Mouse (Mus musculus) bone marrow, adult 2 months (tissue): ENCODE results near the gene Dolpp1. TPM values are rescaled to one million over a fixed set of nuclear protein-coding genes. Genes with fewer than 3 reads are reported as not detected.

ENCODE experiments used
- H3K27ac ChIP-seq: fragments of 200-500 bp; 2 replicates; pipeline ENCODE4 v1.5.1; 2012; ENCODE audit warnings: low read depth, mild to moderate bottlenecking, control low read depth, inconsistent platforms, low read length; ENCODE audit not compliant: control insufficient read depth, poor library complexity, insufficient read depth
- H3K4me1 ChIP-seq: fragments of 200-500 bp; 2 replicates; pipeline ENCODE4 v1.6.1; 2011; ENCODE audit warnings: low read length; ENCODE audit not compliant: control insufficient read depth, insufficient read depth
- H3K4me3 ChIP-seq: fragments of 200-500 bp; replicated peaks from 2 replicates; pipeline ENCODE3; 2011; ENCODE audit warnings: mild to moderate bottlenecking, low read depth, low read length, control low read depth; ENCODE audit not compliant: control insufficient read depth
- CTCF ChIP-seq: fragments of 200-500 bp; IDR thresholded peaks from 2 replicates; pipeline ENCODE4 v1.5.1; 2011; ENCODE audit warnings: low read length, control low read depth; ENCODE audit not compliant: control insufficient read depth, insufficient read depth
- POLR2A ChIP-seq: fragments of 200-500 bp; IDR thresholded peaks from 2 replicates; pipeline ENCODE4 v1.6.1; 2011; ENCODE audit warnings: low read depth, mild to moderate bottlenecking, control low read depth, low read length, borderline replicate concordance; ENCODE audit not compliant: control insufficient read depth
- WGBS: fragments of 180-500 bp; shearing (Covaris S2); methylation state at CpG from one replicate; pipeline ENCODE4 v1.1.7; 2018; 5-methylcytosine and 5-hydroxymethylcytosine counted together
- polyA plus RNA-seq: library from polyadenylated mRNA; stranded (reverse); fragments of >200 nt; gene quantifications from 2 replicates; pipeline ENCODE4 v1.2.4, GENCODE M21; 2011; ENCODE audit warnings: low replicate concordance; ENCODE audit not compliant: missing spikeins, insufficient read depth, insufficient read length

Gene Dolpp1
- polyA plus RNA-seq, 1 experiment, result 40.3 TPM

- H3K4me3 ChIP-seq, result no peak overlapping the region
- TF ChIP-seq CTCF (no peak), POLR2A (no peak)
- H3K27ac ChIP-seq, result no peak overlapping the region
- H3K4me1 ChIP-seq, result no peaks in the 10 kb centered on the region
- 75% methylated on average over 9 of the region's 9 CpGs for WGBS
These were observed 35.1 kb upstream of the Dolpp1 start for GRCm38 (mm10) chr2:30356906-30357305.

GRCm38 (mm10) chr2:30357552-30358510, 34.2 kb upstream of the Dolpp1 start:
- Histone ChIP-seq H3K4me3 (no peak overlapping the region), H3K4me1 (no peaks in the 10 kb centered on the region), H3K27ac (no peak overlapping the region)
- WGBS, result 69% methylated on average over 8 of the region's 8 CpGs
- TF ChIP-seq CTCF (no peak), POLR2A (no peak)

GRCm38 (mm10) chr2:30358533-30359531, 33.2 kb upstream of the Dolpp1 start, which contains the start of gene Sh3glb2:
TSS of gene Sh3glb2 (minus strand) at chr2:30359337.
- Histone ChIP-seq H3K27ac (peak within 1 kb of the TSS; percentile 57), H3K4me1 (no peaks in the 10 kb centered on the region; the same call in 1 of the 2 replicates), H3K4me3 (peak within 1 kb of the TSS; percentile 63)
- TF ChIP-seq POLR2A, result no peak; the same call in 1 of the 2 replicates
- peak; percentile 45; the same call in 1 of the 2 replicates for TF ChIP-seq CTCF
- WGBS, result under 1% methylated on average over 72 of the region's 73 CpGs

DNA sequence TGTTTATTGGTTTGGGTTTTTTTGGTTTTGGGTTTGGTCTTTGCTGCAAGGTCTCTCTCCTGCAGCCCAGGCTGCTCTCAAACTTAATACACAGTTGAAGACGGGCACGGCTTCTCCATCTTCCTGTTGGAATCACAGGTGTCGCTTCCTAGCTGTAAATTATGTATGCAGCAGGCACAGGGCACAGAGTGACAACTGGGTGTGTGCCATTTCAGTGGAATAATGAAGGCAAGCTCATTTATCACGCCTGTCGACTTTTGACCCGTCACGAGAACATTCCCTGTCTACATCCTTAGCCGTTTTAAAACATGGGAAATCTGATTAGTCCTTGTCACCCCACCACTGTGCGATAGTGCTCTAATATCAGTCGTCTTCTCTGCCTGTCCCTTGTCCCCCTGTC, 31.4 kb upstream of the Dolpp1 start:
- TF ChIP-seq POLR2A, result no peak
- TF ChIP-seq CTCF, result no peak
- 86% methylated on average over 10 of the region's 10 CpGs for WGBS
- Histone ChIP-seq H3K4me1 (peaks cover 2% of the 10 kb centered on the region; the same call in 1 of the 2 replicates), H3K27ac (no peak overlapping the region), H3K4me3 (no peak overlapping the region)

DNA sequence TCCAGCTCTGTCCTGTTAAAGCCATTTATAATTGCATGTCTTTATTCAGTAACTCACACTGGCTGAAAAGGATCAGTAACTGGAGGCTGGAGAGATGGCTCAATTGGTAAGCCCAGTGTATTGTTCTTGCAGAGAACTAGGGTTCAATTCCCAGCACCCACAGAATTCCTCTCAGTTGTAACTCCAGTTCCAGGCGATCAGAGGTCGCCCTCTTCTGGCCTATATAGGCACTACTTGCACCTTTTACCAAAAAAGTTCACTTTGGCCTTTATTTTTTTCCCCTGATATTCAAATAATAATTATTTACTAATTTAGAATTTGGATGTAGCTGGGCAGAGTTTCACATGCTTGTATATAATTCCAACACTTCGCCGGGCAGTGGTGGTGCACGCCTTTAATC, 29.2 kb upstream of the Dolpp1 start:
- Histone ChIP-seq H3K4me1 (peaks cover 2% of the 10 kb centered on the region; the same call in 1 of the 2 replicates), H3K27ac (no peak overlapping the region), H3K4me3 (no peak overlapping the region)
- TF ChIP-seq POLR2A (no peak), CTCF (no peak)
- 75% methylated on average over 5 of the region's 5 CpGs for WGBS

- H3K27ac ChIP-seq, result no peak within 1 kb of the TSS; the same call in 1 of the 2 replicates
- under 1% methylated on average over 54 of the region's 54 CpGs for WGBS
- peak within 1 kb of the TSS; percentile 77 for H3K4me3 ChIP-seq
- H3K4me1 ChIP-seq, result peaks cover 2% of the 10 kb centered on the region; the same call in 1 of the 2 replicates
- peak; percentile 78; the same call in 1 of the 2 replicates for TF ChIP-seq POLR2A
- TF ChIP-seq CTCF, result no peak
These were observed 28.0 kb upstream of the Dolpp1 start, which contains the start of gene Miga2 for GRCm38 (mm10) chr2:30363773-30364650. TSS of gene Miga2 (plus strand) at chr2:30364233.

- TF ChIP-seq POLR2A, result no peak
- no peak for TF ChIP-seq CTCF
- Histone ChIP-seq H3K27ac (no peak overlapping the region), H3K4me1 (peaks cover 2% of the 10 kb centered on the region; the same call in 1 of the 2 replicates), H3K4me3 (no peak overlapping the region)
- WGBS, result 90% methylated on average over 2 of the region's 2 CpGs
These were observed 26.6 kb upstream of the Dolpp1 start for GRCm38 (mm10) chr2:30365281-30366069.
